Mouse (Mus musculus): Measurements from ENCODE around the gene Rsph3b. TPM values are rescaled to one million over a fixed set of nuclear protein-coding genes. Genes with fewer than 3 reads are reported as not detected.
"Not testable (repeated sequence)": the region's sequence is repeated elsewhere in the genome, so short reads cannot be mapped to it uniquely, and the experiment has no call there.

The Rsph3b gene
- total and polyA plus RNA-seq, 3 experiments: 6.8 to 14.7 TPM; not detected in 1

- H3K4me3 ChIP-seq (ENCODE audit: control insufficient read depth in 1 of 2, insufficient read depth in 1 of 2, low read depth in 2 of 2, low read length in 2 of 2): peak overlapping the region; percentile 58 to 59
- H3K79me2 ChIP-seq (ENCODE audit: control insufficient read depth, insufficient read depth, low read length, poor library complexity); H3K9me3 ChIP-seq (replicated peaks; ENCODE audit: insufficient read depth, low read length); H3K27ac ChIP-seq (ENCODE audit: control insufficient read depth, low read depth, low read length); H3K27me3 ChIP-seq (ENCODE audit: control insufficient read depth in 1 of 2, insufficient read depth in 2 of 2, low read length in 2 of 2); H3K4me1 ChIP-seq (ENCODE audit: control insufficient read depth in 1 of 2, insufficient read depth in 2 of 2, low read length in 2 of 2); H3K36me3 ChIP-seq (ENCODE audit: control insufficient read depth in 1 of 2, insufficient read depth in 2 of 2, low read length in 2 of 2): not testable (repeated sequence)
- peak overlapping the region; percentile 62 for H3K9ac ChIP-seq (ENCODE audit: control insufficient read depth, low read depth, low read length, poor library complexity, severe bottlenecking)
- TF ChIP-seq USF1 (IDR thresholded peaks at IDR 0.05; ENCODE audit: low read depth, low read length): peak; percentile 43; the same call in 1 of the 2 replicates
- peak; percentile 38; the same call in 1 of the 2 replicates for TF ChIP-seq BHLHE40 (IDR thresholded peaks at IDR 0.05; ENCODE audit: borderline replicate concordance, low read depth, low read length)
- peak; percentile 26 for DNase-seq (ENCODE audit: low read depth, low spot score)
Observed at GRCm38 (mm10) chr17:6960349-6960748, 11.9 kb upstream of the Rsph3b start.

DNA sequence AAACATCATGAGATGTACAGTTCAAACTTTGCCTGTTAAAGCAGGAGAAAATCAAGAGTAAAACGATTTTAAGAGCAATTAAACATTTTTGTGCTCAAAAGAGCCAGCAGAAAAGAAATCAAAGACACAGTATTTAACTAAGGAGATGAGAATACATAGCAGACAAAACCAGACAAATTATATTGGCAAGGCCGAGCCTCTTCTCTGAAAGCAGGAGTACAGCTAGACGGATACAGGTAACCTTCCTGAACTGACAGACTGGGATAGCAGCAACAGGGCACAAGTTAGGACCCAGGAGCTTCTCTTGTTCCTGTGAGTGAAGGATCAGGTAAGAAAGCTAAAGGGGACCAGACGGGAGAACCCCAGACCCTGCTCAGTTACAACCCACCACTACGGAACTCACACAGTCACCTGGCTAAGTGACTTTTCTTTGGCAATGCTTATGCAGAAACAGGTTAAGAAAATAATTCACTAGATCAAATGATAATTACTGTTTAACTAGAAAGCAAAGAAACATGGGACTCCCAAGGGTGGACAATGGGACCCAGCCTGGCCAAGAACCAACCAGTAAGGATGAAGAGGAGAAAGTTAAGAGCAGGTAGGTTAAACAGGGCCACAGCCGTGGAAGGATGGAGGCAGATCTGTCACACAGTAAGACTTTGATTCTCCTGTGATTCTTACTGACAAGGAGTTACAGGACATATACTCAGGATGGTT lies 11.2 kb upstream of the Rsph3b start:
- Histone ChIP-seq H3K4me3 (ENCODE audit: control insufficient read depth in 1 of 2, insufficient read depth in 1 of 2, low read depth in 2 of 2, low read length in 2 of 2) (0 out of 4 replicates have a peak overlapping the region, but pooled peaks of 1 of the 2 experiments have one; percentile 19), H3K9ac (ENCODE audit: control insufficient read depth, low read depth, low read length, poor library complexity, severe bottlenecking) (0 out of 2 replicates have a peak overlapping the region, but pooled peaks have one; percentile 7)
- H3K79me2 ChIP-seq (ENCODE audit: control insufficient read depth, insufficient read depth, low read length, poor library complexity); H3K36me3 ChIP-seq (ENCODE audit: control insufficient read depth in 1 of 2, insufficient read depth in 2 of 2, low read length in 2 of 2); H3K27me3 ChIP-seq (ENCODE audit: control insufficient read depth in 1 of 2, insufficient read depth in 2 of 2, low read length in 2 of 2); H3K9me3 ChIP-seq (replicated peaks; ENCODE audit: insufficient read depth, low read length); DNase-seq (ENCODE audit: low read depth, low spot score); H3K27ac ChIP-seq (ENCODE audit: control insufficient read depth, low read depth, low read length); H3K4me1 ChIP-seq (ENCODE audit: control insufficient read depth in 1 of 2, insufficient read depth in 2 of 2, low read length in 2 of 2): not testable (repeated sequence)

GRCm38 (mm10) chr17:6958881-6959280 lies 10.4 kb upstream of the Rsph3b start:
- H3K9me3 ChIP-seq (replicated peaks; ENCODE audit: insufficient read depth, low read length); DNase-seq (ENCODE audit: low read depth, low spot score); H3K79me2 ChIP-seq (ENCODE audit: control insufficient read depth, insufficient read depth, low read length, poor library complexity); H3K4me1 ChIP-seq (ENCODE audit: control insufficient read depth in 1 of 2, insufficient read depth in 2 of 2, low read length in 2 of 2); H3K4me3 ChIP-seq (ENCODE audit: control insufficient read depth in 1 of 2, insufficient read depth in 1 of 2, low read depth in 2 of 2, low read length in 2 of 2); H3K27me3 ChIP-seq (ENCODE audit: control insufficient read depth in 1 of 2, insufficient read depth in 2 of 2, low read length in 2 of 2); H3K36me3 ChIP-seq (ENCODE audit: control insufficient read depth in 1 of 2, insufficient read depth in 2 of 2, low read length in 2 of 2); H3K9ac ChIP-seq (ENCODE audit: control insufficient read depth, low read depth, low read length, poor library complexity, severe bottlenecking); H3K27ac ChIP-seq (ENCODE audit: control insufficient read depth, low read depth, low read length): not testable (repeated sequence)

DNA sequence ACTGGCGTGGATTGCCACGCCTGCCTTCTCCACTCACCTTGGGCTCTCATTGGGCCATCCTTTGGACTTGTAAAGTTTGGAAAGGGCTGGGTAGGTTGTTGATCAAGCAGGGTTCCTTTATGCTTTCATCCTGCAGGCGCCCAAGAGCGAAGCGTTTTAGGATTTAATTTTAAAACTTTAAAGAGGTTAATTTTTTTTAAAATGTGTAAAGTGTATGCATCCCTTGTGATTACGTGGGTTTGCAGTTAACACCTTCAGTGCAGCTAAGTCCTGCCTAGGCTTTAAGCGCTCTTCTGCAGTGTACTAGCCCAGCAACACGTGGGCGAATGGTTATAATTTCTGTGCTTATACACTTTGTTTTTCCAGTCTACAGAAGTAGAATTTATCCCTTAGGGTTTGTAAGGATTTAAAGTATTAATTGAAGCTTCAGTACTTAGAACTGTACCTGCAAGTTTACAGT lies 317 bp upstream of the Rsph3b start:
- not testable (repeated sequence) for H3K79me2 ChIP-seq (ENCODE audit: control insufficient read depth, insufficient read depth, low read length, poor library complexity); H3K9me3 ChIP-seq (replicated peaks; ENCODE audit: insufficient read depth, low read length); H3K36me3 ChIP-seq (ENCODE audit: control insufficient read depth in 1 of 2, insufficient read depth in 2 of 2, low read length in 2 of 2); H3K4me1 ChIP-seq (ENCODE audit: control insufficient read depth in 1 of 2, insufficient read depth in 2 of 2, low read length in 2 of 2); H3K27me3 ChIP-seq (ENCODE audit: control insufficient read depth in 1 of 2, insufficient read depth in 2 of 2, low read length in 2 of 2)
- H3K9ac ChIP-seq (ENCODE audit: control insufficient read depth, low read depth, low read length, poor library complexity, severe bottlenecking): peak overlapping the region; percentile 62
- peak overlapping the region; percentile 55 to 72 for H3K4me3 ChIP-seq (ENCODE audit: control insufficient read depth in 1 of 2, insufficient read depth in 1 of 2, low read depth in 2 of 2, low read length in 2 of 2)
- TF ChIP-seq ETS1 (IDR thresholded peaks at IDR 0.05; ENCODE audit: low read depth, low read length): 0 out of 2 replicates have a peak, but pooled peaks have one; percentile 4
- TF ChIP-seq SIN3A (IDR thresholded peaks at IDR 0.05; ENCODE audit: low read length): peak; percentile 67; the same call in 1 of the 2 replicates
- peak; percentile 76; the same call in 1 of the 2 replicates for TF ChIP-seq MXI1 (IDR thresholded peaks at IDR 0.05; ENCODE audit: low read depth, low read length)
- peak; percentile 48 for TF ChIP-seq NELFE (IDR thresholded peaks at IDR 0.05; ENCODE audit: low read depth, low read length)
- peak overlapping the region; percentile 69 for H3K27ac ChIP-seq (ENCODE audit: control insufficient read depth, low read depth, low read length)
- peak; percentile 73 for DNase-seq (ENCODE audit: low read depth, low spot score)

DNA sequence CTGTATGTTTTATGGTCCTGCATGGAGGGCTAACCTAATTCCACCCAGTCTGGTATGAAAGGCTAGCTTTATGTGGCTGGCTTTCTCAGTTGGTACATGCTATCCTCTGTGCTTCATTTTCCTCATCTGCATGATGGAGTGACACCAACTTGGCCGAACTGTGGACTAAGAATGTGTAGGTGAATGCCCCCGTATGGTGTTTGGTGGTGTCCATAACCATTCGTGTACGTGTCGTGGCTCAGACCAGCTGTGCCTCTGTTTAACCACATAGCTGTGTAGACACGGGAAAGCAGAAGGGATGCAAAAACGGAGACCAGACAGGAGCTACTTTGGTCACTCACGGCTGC lies 872 bp downstream of the Rsph3b start:
- H3K36me3 ChIP-seq (ENCODE audit: control insufficient read depth in 1 of 2, insufficient read depth in 2 of 2, low read length in 2 of 2); H3K27me3 ChIP-seq (ENCODE audit: control insufficient read depth in 1 of 2, insufficient read depth in 2 of 2, low read length in 2 of 2); H3K79me2 ChIP-seq (ENCODE audit: control insufficient read depth, insufficient read depth, low read length, poor library complexity); H3K9ac ChIP-seq (ENCODE audit: control insufficient read depth, low read depth, low read length, poor library complexity, severe bottlenecking); H3K4me1 ChIP-seq (ENCODE audit: control insufficient read depth in 1 of 2, insufficient read depth in 2 of 2, low read length in 2 of 2); H3K9me3 ChIP-seq (replicated peaks; ENCODE audit: insufficient read depth, low read length); H3K27ac ChIP-seq (ENCODE audit: control insufficient read depth, low read depth, low read length); DNase-seq (ENCODE audit: low read depth, low spot score): not testable (repeated sequence)
- H3K4me3 ChIP-seq (ENCODE audit: control insufficient read depth in 1 of 2, insufficient read depth in 1 of 2, low read depth in 2 of 2, low read length in 2 of 2): peak overlapping the region in 1 of 2 experiments; percentile 55; a peak in 2 of 4 replicates

DNA sequence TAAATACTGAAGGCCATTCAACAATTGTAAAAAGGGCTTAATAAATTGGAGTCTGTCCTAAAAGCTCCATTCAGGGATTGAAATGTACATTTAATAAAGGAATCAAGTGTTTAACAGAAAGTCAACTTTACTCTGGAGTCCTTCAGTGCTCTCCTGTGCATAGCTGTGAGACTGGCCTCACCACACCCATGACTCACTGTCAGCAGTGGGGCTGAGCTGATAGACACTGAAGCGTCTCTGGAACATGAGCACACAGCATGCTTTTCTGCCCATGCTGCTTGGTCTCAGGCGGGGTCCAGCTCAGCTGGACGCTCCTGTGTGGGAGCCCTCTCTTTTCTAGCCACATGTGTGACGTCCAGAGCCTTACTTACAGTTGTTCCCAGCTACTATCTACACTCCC lies 5.9 kb downstream of the Rsph3b start:
- DNase-seq (ENCODE audit: low read depth, low spot score); H3K79me2 ChIP-seq (ENCODE audit: control insufficient read depth, insufficient read depth, low read length, poor library complexity); H3K27me3 ChIP-seq (ENCODE audit: control insufficient read depth in 1 of 2, insufficient read depth in 2 of 2, low read length in 2 of 2); H3K9me3 ChIP-seq (replicated peaks; ENCODE audit: insufficient read depth, low read length); H3K9ac ChIP-seq (ENCODE audit: control insufficient read depth, low read depth, low read length, poor library complexity, severe bottlenecking); H3K4me1 ChIP-seq (ENCODE audit: control insufficient read depth in 1 of 2, insufficient read depth in 2 of 2, low read length in 2 of 2); H3K36me3 ChIP-seq (ENCODE audit: control insufficient read depth in 1 of 2, insufficient read depth in 2 of 2, low read length in 2 of 2); H3K27ac ChIP-seq (ENCODE audit: control insufficient read depth, low read depth, low read length); H3K4me3 ChIP-seq (ENCODE audit: control insufficient read depth in 1 of 2, insufficient read depth in 1 of 2, low read depth in 2 of 2, low read length in 2 of 2): not testable (repeated sequence)
